In genomic region chr2:27677411-27678310, GRCm38 (mm10) we compare ENCODE assay signal across 8 mouse cellular contexts. TPM values are rescaled to one million over a fixed set of nuclear protein-coding genes. Genes with fewer than 3 reads are reported as not detected.
DNase-seq lines count a peak whose midpoint lies in the region; ATAC-seq lines count a peak whose summit lies in the region.

No protein-coding gene starts in this region.

- peak overlapping the region; percentile 73 for H3K4me3 ChIP-seq in forebrain, embryonic 14.5 days (ENCODE audit: low read depth, low read length)
- peak overlapping the region; percentile 81 for H3K4me3 ChIP-seq in hindbrain, embryonic 15.5 days
- peak overlapping the region; percentile 76 for H3K4me3 ChIP-seq in liver, embryonic 13.5 days (replicated peaks)
- peak overlapping the region; percentile 73 for H3K4me3 ChIP-seq in neural tube, embryonic 13.5 days

- H3K27ac ChIP-seq in forebrain, embryonic 14.5 days (ENCODE audit: low read depth, low read length): peak overlapping the region; percentile 70
- H3K27ac ChIP-seq in hindbrain, embryonic 15.5 days (replicated peaks): peak overlapping the region; percentile 83
- peak overlapping the region; percentile 77 for H3K27ac ChIP-seq in liver, embryonic 13.5 days
- H3K27ac ChIP-seq in neural tube, embryonic 13.5 days (replicated peaks): peak overlapping the region; percentile 87

- H3K9ac ChIP-seq in forebrain, embryonic 14.5 days (ENCODE audit: low read length): peak overlapping the region; percentile 89
- H3K9ac ChIP-seq in hindbrain, embryonic 15.5 days: peak overlapping the region; percentile 68
- H3K9ac ChIP-seq in liver, embryonic 13.5 days: peak overlapping the region; percentile 81
- H3K9ac ChIP-seq in neural tube, embryonic 13.5 days: peak overlapping the region; percentile 89

- DNase-seq in right cerebral cortex, postnatal 25 days: peak; percentile 45
- DNase-seq in right cerebral cortex, adult 18-20 months: no peak
- DNase-seq in brain, adult 2 months (ENCODE audit: low read depth, low spot score): peak; percentile 19
- peak; percentile 41 for DNase-seq in forebrain, embryonic 14.5 days (ENCODE audit: low spot score)
- DNase-seq in liver, embryonic 13.5 days: no peak
- DNase-seq in frontal cortex, postnatal 10 days (ENCODE audit: low spot score in 2 of 2): no peak

- H3K9me3 ChIP-seq in forebrain, embryonic 14.5 days (replicated peaks; ENCODE audit: control insufficient read depth, low read length): no peaks in the 10 kb centered on the region
- H3K9me3 ChIP-seq in hindbrain, embryonic 15.5 days: no peaks in the 10 kb centered on the region
- no peaks in the 10 kb centered on the region for H3K9me3 ChIP-seq in liver, embryonic 13.5 days (replicated peaks)
- no peaks in the 10 kb centered on the region for H3K9me3 ChIP-seq in neural tube, embryonic 13.5 days

- H3K4me2 ChIP-seq in forebrain, embryonic 14.5 days (ENCODE audit: low read length): peak overlapping the region; percentile 88
- H3K4me2 ChIP-seq in hindbrain, embryonic 15.5 days: peak overlapping the region; percentile 85
- H3K4me2 ChIP-seq in liver, embryonic 13.5 days: peak overlapping the region; percentile 87
- peak overlapping the region; percentile 82 for H3K4me2 ChIP-seq in neural tube, embryonic 13.5 days

- H3K4me1 ChIP-seq in forebrain, embryonic 14.5 days (ENCODE audit: control insufficient read depth, insufficient read depth, low read length): peaks cover 36% of the 10 kb centered on the region
- H3K4me1 ChIP-seq in hindbrain, embryonic 15.5 days (replicated peaks): peaks cover 54% of the 10 kb centered on the region
- H3K4me1 ChIP-seq in liver, embryonic 13.5 days (replicated peaks): peaks cover 80% of the 10 kb centered on the region
- peaks cover 64% of the 10 kb centered on the region for H3K4me1 ChIP-seq in neural tube, embryonic 13.5 days (replicated peaks)

- peak; percentile 43 for ATAC-seq in forebrain, embryonic 14.5 days
- ATAC-seq in hindbrain, embryonic 15.5 days (ENCODE audit: low FRiP score, low read depth): no peak; the same call in 1 of the 2 replicates
- ATAC-seq in liver, embryonic 13.5 days (ENCODE audit: low read depth): no peak
- ATAC-seq in neural tube, embryonic 13.5 days (ENCODE audit: low read depth): peak; percentile 16; the same call in 1 of the 2 replicates

- H3K27me3 ChIP-seq in forebrain, embryonic 14.5 days (replicated peaks; ENCODE audit: control insufficient read depth, insufficient read depth, low read length): 0 out of 2 replicates have a peak, but pooled peaks cover 3% of the 10 kb centered on the region
- no peaks in the 10 kb centered on the region for H3K27me3 ChIP-seq in hindbrain, embryonic 15.5 days
- peaks cover 34% of the 10 kb centered on the region for H3K27me3 ChIP-seq in liver, embryonic 13.5 days
- H3K27me3 ChIP-seq in neural tube, embryonic 13.5 days: peaks cover 11% of the 10 kb centered on the region

- no peaks in the 10 kb centered on the region for H3K36me3 ChIP-seq in forebrain, embryonic 14.5 days (ENCODE audit: control insufficient read depth, insufficient read depth, low read length)
- no peaks in the 10 kb centered on the region for H3K36me3 ChIP-seq in hindbrain, embryonic 15.5 days
- no peaks in the 10 kb centered on the region for H3K36me3 ChIP-seq in liver, embryonic 13.5 days
- H3K36me3 ChIP-seq in neural tube, embryonic 13.5 days: no peaks in the 10 kb centered on the region

- 1% methylated on average over 56 of the region's 77 CpGs for WGBS in forebrain, embryonic 14.5 days
- under 1% methylated on average over 63 of the region's 77 CpGs for WGBS in hindbrain, embryonic 15.5 days
- WGBS in liver, embryonic 13.5 days (ENCODE audit: insufficient replicate concordance): 2% methylated on average over 77 of the region's 77 CpGs
- under 1% methylated on average over 65 of the region's 77 CpGs for WGBS in neural tube, embryonic 13.5 days

RNA-seq across cellular contexts. Expression of gene Rxra, which starts 1.4 kb away (rescaled TPM):
- polyA plus RNA-seq in forebrain, embryonic 14.5 days (2014; fragmentation: Nextera tagmentation; extraction: Ambion mirVana): 2.0 and 2.6 TPM in 2 replicates
- polyA plus RNA-seq in hindbrain, embryonic 15.5 days (2015; fragmentation: Nextera tagmentation; extraction: Ambion mirVana): 4.7 and 4.9 TPM in 2 replicates
- 3.5 and 3.7 TPM in 2 replicates for polyA plus RNA-seq in liver, embryonic 13.5 days (2015; fragmentation: Nextera tagmentation; extraction: Ambion mirVana)
- polyA plus RNA-seq in neural tube, embryonic 13.5 days (2015; fragmentation: Nextera tagmentation; extraction: Ambion mirVana): 3.2 and 4.7 TPM in 2 replicates

Comparison
In these comparisons a context has a peak if more than half of its experiments do, and no peak if none do; other contexts are left out.
1. DNase-seq: peak in right cerebral cortex, postnatal 25 days (single experiment), brain, adult 2 months (single experiment) and forebrain, embryonic 14.5 days (single experiment); none in right cerebral cortex, adult 18-20 months (single experiment), liver, embryonic 13.5 days (single experiment) and frontal cortex, postnatal 10 days (0 of 2).
2. ATAC-seq: peak in forebrain, embryonic 14.5 days (single experiment) and neural tube, embryonic 13.5 days (single experiment); none in hindbrain, embryonic 15.5 days (single experiment) and liver, embryonic 13.5 days (single experiment).
3. Peak in every context shown above with its lines, with median percentiles within 50 percentile points of each other: H3K27ac ChIP-seq, H3K4me2 ChIP-seq, H3K4me3 ChIP-seq and H3K9ac ChIP-seq.